Mouse (Mus musculus) common myeloid progenitor, adult 5-6 weeks (primary cell): ENCODE measurements around the gene Dync1li2. TPM values are rescaled to one million over a fixed set of nuclear protein-coding genes. Genes with fewer than 3 reads are reported as not detected.

Experiments
- ATAC-seq: replicated peaks from 2 replicates; pipeline ENCODE4 v1.8.0; 2016; ENCODE audit warnings: low read depth, mild to moderate bottlenecking, moderate TSS enrichment, inconsistent platforms; ENCODE audit not compliant: poor library complexity, severe bottlenecking
- total RNA-seq: library from RNA; stranded (forward); fragments of 200-1000, 187-1606 nt; gene quantifications from 2 replicates; pipeline ENCODE4 v1.2.3, GENCODE M21; 2017

Dync1li2 gene
- total RNA-seq, 1 experiment from 2014 or later: 48.1 TPM

DNA sequence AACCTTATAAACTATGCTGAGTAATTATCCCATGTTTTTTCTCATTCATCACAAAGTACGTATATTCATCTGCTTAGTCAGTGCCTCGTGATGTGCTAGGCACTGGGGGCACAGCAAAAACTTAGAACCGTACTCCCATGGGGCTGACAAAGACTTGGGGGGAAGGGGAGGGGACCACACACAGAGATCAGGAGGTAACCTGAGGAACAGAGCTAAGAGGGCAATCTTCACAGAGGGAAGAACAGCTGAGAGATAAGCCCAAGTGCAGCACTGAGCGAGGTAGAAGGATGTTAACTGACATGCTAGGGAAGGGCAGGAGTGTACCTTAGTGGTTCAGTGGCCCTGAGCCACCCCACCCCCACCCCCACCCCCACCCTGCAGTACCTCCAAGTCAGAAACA, 56.2 kb downstream of the Dync1li2 start:
- no peak for ATAC-seq

DNA sequence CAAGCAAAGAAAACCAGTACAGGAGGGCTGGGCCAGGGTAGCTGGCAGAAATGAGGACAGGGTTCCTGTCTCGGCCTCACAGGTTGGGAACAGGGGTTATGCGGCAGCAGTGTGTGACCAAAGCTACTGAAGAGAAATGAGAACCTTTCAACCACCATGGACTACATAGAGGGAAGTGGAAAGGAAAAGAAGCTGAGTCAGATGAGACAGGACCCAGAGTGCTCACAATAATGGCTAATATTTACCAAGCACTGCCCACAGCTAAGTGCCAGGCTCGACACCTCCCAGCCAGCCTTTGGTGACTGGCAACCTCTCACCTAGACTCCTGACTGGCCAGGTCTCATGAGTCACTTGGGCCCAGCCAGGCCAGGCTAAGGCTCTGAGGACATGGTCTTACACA, 58.9 kb downstream of the Dync1li2 start:
- ATAC-seq: peak; percentile 72

DNA sequence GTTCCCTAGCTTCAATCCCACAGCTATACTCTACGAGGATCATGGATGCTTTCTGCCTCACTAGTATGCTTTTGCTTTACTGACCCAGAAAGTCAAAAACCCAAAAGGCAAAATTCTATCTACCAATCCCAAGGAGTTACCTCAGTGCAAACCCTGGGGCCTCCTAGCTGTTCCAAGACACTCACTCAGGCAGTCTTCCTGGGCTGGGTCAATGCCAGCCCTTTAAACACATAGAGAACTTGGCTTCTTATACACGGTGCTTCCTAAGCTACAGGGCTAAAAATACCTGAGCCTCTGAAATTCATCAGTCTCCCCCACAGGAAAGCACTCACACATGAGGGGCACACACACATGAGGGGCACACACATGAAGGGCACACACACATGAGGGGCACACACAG, 59.6 kb downstream of the Dync1li2 start:
- no peak for ATAC-seq

DNA sequence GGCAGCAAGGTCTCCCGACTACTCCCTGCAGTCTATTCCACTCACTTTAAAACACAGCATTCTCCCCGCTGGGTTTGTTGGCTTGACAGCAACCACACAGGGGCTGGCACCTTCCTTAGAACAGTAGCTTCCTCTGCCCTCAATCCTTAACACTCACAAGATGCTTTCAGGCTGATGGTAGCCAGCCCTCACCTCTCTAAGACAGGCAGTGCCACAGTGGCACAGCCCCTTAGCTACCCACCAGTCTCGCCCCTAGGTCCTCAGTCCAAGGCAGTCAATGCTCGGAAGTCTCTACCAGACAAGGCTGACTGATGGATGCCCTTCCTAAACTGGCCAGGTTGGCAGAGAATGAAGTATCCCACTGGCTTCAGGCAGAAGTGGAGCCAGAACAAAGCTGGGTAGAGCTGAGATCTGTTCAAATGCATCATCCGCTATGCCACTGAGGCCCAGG, 61.9 kb downstream of the Dync1li2 start:
- no peak for ATAC-seq

DNA sequence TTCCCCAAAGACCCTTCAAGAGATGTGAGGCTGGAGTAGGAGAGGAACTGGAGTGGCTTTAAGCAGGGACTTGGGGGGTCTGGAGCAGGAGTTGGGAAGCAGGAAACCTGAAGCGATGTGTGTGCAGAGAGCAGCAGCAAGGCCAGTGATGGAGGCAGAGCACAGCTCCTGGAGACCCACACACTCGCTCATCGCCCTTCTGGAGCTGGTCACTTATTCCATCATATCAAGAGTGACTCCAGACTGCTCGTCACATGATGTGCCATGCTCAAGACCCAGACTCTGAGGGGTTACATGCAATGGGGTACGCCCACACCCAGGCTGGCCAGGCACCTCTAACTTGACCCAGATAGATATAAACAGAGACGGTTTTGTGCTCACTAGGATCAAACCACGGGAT, 62.6 kb downstream of the Dync1li2 start:
- ATAC-seq: no peak

DNA sequence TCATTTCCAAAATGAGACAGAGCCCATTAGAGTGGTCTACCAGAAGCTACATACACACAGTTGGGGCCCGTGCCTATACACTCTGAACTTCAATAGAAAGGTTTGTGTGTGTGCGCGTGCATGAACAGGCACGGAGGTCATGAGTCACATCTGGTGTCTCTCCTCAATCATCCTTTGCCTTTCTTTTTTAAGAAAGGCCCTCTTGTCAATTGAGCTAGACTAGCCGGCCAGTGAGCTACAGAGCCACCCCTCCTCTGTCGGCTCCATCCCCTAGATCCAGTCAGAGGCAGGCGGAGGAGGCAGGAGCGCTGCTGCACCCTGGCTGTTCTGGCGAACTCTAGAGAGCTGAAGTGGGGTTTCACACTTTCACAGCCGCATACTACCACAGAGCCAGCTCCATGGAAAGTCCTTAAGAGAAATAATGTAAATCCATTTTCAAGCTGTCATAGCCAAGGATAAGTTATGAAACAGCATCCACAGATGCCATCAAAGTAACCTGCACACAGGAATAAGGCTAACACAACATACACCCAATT, 63.5 kb downstream of the Dync1li2 start:
- ATAC-seq: no peak

DNA sequence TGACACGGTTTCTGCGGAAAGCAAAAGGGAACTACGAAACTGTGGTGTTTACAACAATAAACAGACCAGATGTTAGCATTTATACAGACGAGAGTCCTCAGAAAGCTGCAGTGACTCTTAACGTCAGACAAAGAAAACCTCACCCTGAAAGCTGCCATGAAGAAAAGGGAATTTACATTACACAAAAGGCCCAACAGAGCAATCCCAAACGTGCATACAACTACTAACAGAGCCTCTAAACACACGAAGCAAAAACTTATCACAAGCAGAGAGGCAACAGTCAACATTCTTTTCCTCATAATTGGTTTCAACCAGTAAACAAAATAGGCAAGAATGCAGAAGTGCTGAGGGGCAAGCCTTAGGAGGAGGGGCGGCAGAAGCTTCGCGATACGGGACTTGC, 66.2 kb downstream of the Dync1li2 start:
- no peak for ATAC-seq

DNA sequence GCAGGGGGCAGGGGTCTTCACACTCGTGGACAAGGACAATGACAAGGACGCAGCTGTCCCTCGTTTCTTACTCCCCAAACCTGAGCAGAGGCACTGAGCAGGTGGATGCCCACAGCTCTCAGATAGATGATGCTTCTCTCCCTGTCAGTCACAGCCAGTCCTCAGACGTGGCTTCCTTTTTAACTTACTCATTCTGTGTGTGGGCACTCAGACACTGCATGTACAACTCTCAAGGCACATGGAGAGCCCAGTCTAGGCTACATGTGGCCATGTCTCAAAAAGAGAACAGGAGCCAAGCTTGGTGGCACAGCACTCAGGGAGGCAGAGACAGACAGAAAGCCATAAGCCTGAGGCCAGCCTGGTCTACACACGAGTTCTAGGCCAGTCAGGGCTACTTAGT, 66.9 kb downstream of the Dync1li2 start:
- ATAC-seq: no peak

DNA sequence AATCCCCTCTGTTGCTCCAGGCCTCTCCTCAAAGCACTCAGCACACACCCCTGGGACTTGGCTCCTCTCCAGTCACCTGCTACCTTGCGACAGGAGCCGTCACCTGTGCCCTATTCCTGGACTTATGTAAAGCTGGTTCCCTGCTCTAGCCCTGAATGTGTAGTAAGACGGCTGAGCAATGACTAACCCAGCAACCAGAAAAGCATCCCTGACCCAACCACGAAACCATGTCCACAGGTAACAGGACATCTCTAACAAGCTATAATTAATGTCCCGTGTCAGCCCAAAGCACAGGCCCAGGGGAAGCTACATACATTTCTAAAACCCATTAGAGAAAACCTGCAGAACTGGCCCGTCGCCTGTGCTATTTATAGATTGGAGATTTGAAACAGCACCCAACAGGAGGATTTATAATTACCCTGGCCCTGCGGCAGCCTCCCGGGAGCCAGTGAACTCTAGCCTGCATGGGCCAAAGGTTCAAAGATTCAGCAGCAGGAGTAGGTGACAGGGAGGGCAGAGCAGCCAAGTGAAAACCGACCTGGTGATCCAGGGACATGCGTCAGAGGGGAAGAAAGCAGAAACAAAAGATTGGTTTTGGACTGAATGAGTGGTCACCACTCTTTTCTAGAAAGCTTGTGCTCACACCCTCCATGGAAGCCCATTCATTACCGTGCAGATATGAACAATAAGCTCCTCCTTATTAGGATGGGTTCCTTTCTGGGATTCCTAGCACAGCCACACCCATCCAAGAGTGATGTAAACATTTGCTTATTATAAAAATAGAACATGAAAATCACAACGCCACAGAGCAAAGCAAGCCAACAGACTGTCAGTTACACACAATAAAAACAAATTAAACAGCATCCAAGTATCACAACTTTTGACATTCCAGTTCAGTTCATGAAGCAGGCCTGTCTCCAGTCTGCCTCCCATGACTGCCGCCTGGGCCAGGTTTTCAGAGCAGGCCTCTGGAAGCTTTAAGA, 67.7 kb downstream of the Dync1li2 start:
- no peak for ATAC-seq

DNA sequence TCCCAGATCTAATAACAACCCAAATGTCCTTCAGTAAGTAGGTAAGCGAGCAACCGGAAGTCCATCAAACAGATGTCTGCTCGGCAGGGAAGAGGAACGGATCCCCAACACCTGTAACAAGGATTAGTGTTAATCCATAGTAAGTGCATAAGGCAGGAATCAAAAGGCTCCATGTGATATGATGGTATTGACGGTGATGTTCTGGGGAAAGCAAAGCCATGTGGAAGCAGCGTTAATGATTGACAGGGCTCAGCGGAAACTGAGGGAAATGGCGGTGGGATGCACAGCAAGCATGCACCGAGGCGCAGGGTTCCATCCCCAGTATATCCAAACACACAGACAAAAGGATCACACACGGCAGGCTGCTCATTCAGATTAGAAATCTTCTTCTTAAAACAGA, 68.6 kb downstream of the Dync1li2 start:
- no peak for ATAC-seq

DNA sequence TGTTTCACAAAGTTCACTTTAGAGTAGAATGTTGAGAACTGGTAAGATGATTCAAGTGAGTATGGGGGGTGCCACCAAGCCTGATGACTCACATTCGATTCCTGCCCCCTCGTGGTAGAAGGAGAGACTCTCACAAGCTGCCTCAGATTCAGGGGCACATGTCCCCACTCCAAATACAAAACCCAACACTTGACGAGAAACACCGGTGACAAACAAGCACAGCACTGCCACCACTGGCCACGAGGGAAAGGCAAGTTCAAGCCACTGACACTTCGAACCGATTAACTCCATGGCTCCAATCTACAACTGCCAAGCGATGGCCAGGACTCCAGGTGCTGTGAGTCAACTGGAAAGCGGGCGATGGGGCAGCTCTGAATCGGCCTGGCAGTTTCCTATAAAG, 69.1 kb downstream of the Dync1li2 start:
- ATAC-seq: peak; percentile 58; the same call in 1 of the 2 replicates

DNA sequence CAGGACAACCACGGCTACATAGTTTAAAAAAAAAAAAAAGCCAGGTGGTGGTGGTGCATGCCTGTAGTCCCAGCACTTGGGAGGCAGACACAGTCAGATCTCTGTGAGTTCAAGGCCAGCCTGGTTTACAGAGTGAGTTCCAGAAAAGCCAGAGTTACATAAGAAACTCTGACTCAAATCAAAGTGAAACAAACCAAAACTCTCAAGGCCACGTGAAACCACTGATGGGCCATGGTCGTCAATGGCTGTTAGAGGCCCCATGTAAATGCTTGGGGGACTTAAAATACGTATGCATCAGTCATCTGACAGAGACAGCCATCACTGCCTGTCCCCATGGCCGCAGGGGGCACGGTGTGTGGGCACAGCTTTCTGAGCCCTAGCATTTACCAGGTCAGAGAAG, 71.7 kb downstream of the Dync1li2 start:
- no peak for ATAC-seq

DNA sequence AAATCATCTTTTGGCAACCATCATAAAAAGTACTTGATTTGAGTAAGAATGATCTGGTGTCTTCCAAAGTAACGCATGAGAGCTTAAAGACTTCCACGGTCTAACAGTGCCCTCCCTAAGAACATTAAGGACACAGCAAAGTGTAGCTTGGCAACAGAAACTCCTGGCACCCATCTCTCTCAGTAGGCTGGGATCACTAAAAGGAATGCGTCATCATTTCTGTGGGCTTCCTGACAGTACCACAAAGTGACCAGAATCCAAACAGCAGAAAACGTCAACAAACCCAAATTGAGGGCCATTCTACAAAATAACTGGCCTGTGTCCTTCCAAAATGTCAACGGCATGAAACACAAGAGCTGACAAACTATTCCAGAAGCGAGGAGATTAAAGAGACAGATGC, 72.8 kb downstream of the Dync1li2 start:
- no peak for ATAC-seq

DNA sequence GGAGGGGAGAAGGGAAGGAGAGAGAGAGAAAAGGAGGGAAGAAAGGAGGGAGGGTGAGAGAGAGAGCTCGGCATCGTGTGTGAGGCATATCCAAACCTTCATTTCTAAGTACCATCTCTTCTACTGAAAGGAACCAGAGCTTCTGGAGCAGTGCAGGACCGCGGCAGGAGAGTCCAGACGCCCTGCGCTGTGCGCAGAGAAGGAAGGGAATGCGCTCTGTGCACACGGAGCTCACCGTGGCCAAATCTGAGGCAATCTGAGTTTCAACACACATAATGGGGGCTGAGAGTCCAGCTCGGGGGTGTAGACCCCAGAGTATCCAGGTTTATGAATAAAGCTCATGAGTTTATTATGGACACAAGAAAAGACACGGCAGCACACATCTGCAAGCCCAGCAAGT, 73.3 kb downstream of the Dync1li2 start:
- ATAC-seq: no peak

Other genes with a start within 250 kb of the Dync1li2 start
- gene Tk2, start 194.5 kb downstream of the Dync1li2 start, total RNA-seq: 5.8 and 13.9 TPM in 2 replicates
- 12.2 and 14.5 TPM in 2 replicates for gene Cklf, start 192.2 kb downstream of the Dync1li2 start, total RNA-seq
- not detected in 2 replicates for gene Cmtm2a, start 149.9 kb downstream of the Dync1li2 start, total RNA-seq
- not detected in 2 replicates for gene Gm45711, start 133.0 kb downstream of the Dync1li2 start, total RNA-seq
- not detected in 2 replicates for gene Cmtm1, start 132.9 kb downstream of the Dync1li2 start, total RNA-seq
- gene Gm11020, start 121.5 kb downstream of the Dync1li2 start, total RNA-seq: not detected in 2 replicates
- not detected in 2 replicates for gene Cmtm2b, start 120.8 kb downstream of the Dync1li2 start, total RNA-seq
- gene Cmtm3, start 103.6 kb downstream of the Dync1li2 start, total RNA-seq: 10.9 and 15.3 TPM in 2 replicates
- 1.8 TPM in 2 replicates for gene Cmtm4, start 47.2 kb downstream of the Dync1li2 start, total RNA-seq
- not detected in 2 replicates for gene Terb1, start 66.9 kb upstream of the Dync1li2 start, total RNA-seq
- gene Nae1, start 91.6 kb upstream of the Dync1li2 start, total RNA-seq: 95.4 and 104 TPM in 2 replicates
- 0.41 TPM in 1 of 2 replicates, not detected in the other for gene Car7, start 91.6 kb upstream of the Dync1li2 start, total RNA-seq
- 9.8 and 12.4 TPM in 2 replicates for gene Pdp2, start 148.4 kb upstream of the Dync1li2 start, total RNA-seq
- gene Cdh16, start 181.3 kb upstream of the Dync1li2 start, total RNA-seq: not detected in 2 replicates
- 3.1 and 4.8 TPM in 2 replicates for gene Rrad, start 188.3 kb upstream of the Dync1li2 start, total RNA-seq
- gene Ciao2b, start 198.9 kb upstream of the Dync1li2 start, total RNA-seq: 25.8 and 28.0 TPM in 2 replicates